Mouse (Mus musculus) lung, postnatal 0 days (tissue): ENCODE results near the gene Epc2.

Source experiments
- CTCF ChIP-seq: IDR thresholded peaks from 2 replicates; pipeline ENCODE4 v1.5.1; 2016; ENCODE audit warnings: antibody characterized with exemption, mild to moderate bottlenecking
- EP300 ChIP-seq: IDR thresholded peaks from 2 replicates; pipeline ENCODE4 v1.6.1; 2016; ENCODE audit warnings: antibody characterized with exemption, mild to moderate bottlenecking, control low read depth

- no peak for TF ChIP-seq CTCF
- TF ChIP-seq EP300, result no peak
Observed at GRCm38 (mm10) chr2:49572111-49572642, 120.9 kb downstream of the Epc2 start.
